Mouse (Mus musculus): ENCODE results near the gene Foxs1.

Foxs1 gene

DNA sequence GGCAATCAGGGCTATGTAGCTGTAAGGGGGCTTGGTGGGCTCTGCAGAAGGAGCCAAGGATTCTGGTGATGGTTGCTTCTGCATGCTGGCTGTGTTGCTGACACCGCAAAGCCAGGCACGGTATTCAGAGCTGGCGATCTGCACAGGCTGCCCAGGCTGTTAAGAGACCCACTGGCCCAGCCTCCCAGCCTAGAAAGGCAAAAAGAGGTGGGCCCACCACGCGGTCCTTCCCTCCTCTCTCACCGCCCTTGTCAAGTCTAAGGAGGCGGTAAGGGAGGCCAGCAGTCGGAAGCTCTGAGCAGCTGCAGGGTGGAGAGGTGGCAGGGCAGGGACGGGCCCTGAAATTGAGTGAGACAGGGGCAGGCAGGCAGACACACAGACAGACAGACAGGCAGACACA, at the start of gene Foxs1:
Gene Foxs1, minus strand, starts transcription at position 161 of the 400 bp plus-strand sequence.
- DNase-seq (ENCODE audit: inconsistent ontology term) = peak; percentile 70

DNA sequence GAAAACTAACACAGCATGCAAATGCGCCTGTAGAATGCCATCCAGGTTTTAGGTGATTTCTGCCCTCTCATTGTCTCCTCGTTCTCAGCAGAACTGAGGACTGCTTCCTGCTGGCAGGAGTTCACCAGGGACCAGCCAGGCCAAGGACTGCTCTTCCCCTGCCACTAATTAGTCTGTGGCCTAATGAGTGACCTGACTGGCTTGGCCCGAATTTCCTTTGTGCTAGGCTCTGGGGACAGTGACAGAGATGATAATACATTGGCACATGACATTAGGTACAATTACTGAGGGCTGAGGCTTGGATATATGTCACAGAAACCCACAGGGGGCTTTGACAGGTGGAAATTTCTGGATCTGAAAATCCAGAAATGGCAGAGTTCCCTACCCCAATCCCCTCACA, 44.0 kb upstream of the Foxs1 start:
- DNase-seq (ENCODE audit: inconsistent ontology term) = peak; percentile 63

DNA sequence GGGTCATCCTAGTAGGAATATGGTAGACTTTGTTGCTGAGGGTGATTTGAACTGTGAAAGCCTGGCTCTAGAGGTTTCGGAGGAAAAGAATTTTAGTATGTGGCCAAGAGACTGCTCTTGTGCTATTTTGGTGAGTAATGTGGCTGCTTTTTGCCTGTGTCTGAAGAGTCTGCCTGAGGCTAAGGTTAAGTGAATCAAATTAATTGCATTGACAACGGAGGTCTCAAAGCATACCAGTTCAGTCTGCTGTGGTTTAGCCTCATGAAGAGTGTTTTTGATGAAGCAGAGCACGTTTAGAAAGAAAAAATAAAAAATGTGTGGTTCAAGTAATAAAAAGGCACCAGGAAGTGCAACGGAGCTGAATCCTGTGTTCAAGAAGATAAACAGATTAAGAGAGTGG, 32.5 kb upstream of the Foxs1 start:
- peak; percentile 91 for DNase-seq (ENCODE audit: inconsistent ontology term)

GRCm38 (mm10) chr2:152962091-152962793, 29.2 kb upstream of the Foxs1 start, which contains the start of gene Ttll9:
TSS of gene Ttll9 (plus strand) at chr2:152962485.
- DNase-seq (ENCODE audit: inconsistent ontology term) = peak; percentile 94

DNA sequence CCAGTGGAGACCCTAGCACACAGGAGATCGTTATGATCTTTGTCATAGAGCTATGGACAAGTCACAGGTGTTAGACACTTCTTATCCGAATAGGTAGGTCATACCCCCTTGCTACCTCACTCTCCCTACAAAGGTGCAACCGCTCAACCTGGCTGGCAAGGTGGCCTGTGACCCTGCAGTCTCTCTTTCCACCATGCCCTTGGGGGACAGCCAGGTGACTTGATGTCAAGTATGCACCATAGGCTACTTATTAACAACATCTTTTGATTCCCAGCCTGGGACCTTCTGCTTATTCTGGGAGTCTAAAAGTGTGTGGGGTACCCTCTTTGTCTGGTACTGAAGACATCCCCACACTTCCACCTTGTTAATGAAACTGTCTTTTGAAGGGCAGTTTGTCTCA, 25.1 kb upstream of the Foxs1 start:
- no peak for DNase-seq (ENCODE audit: inconsistent ontology term)

DNA sequence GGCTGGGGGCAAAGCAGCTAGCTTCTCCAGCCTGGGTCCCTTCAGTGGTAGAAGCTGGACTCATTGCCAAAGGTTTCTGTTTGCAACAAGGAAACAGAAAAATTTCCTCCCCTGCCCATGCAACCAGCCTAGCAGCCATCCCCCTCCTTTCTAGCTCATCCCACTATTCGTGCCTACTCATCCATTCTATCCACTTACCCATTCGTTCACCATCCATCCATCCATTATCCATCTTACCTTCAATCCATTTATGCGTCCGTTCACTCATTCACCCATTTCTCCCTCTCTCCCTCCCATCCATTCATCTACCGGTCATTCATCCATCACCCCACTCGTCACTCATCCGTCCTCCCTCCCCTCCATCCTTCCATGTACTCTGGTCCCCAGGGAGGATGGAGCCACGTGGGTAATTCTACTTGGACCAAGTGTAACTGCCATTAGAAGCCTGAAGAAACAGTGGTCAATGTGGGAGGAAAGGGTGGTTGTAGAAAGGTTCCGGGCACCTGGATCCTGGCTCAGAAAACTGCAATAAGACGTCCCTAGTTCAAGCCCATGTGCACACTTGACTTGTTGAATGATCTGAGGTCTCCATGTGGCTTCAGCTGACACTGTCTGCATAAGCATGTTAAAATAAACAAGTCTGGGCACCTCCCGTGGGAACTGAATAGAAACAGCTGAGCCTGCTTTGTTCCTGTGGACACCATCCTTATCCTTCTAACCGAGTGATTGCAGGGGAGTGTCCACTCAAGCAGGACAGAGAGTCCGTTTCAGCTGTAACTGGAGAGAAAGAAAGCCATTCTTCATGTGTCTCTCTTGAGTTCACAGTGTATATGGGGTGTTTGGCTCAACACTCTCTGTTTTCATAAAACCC, 19.1 kb upstream of the Foxs1 start:
- DNase-seq (ENCODE audit: inconsistent ontology term) = peak; percentile 47

GRCm38 (mm10) chr2:152951065-152951849, 18.2 kb upstream of the Foxs1 start, which contains the start of gene Dusp15:
TSS of gene Dusp15 (minus strand) at chr2:152951698.
- DNase-seq (ENCODE audit: inconsistent ontology term) = no peak

- DNase-seq (ENCODE audit: inconsistent ontology term) = no peak
Measured at GRCm38 (mm10) chr2:152950358-152951064, 17.5 kb upstream of the Foxs1 start.

DNA sequence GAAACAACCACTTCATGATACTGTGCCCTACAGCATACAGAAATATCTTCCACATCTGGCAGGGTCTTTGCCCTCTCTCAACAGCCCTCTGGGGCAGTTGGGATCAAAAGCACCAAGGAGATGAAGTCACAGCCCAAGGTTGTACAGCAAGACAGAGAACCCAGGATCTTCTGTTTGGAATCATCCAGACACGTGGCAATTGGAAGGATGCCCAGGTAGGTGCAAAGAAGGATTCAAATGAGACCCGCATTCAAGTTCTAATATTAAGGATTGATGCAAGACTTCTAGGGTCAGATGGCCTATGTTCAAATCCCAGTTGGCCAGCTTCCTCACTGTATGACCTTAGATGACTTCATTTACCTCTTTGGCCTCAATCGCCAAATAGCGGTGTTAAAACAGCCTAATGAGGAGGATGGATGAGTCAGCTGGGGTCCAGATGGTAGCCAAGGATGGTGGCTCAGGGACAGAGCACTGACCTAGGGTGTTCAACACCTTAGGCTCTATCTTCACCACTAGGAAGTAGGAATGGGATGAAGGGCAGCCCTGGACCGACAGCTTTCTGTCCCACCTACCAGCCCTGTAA, 15.5 kb upstream of the Foxs1 start:
- DNase-seq (ENCODE audit: inconsistent ontology term) = no peak

GRCm38 (mm10) chr2:152947098-152947497, 14.1 kb upstream of the Foxs1 start:
- no peak for DNase-seq (ENCODE audit: inconsistent ontology term)

- no peak for DNase-seq (ENCODE audit: inconsistent ontology term)
Measured at GRCm38 (mm10) chr2:152944013-152944412, 11.0 kb upstream of the Foxs1 start.

DNA sequence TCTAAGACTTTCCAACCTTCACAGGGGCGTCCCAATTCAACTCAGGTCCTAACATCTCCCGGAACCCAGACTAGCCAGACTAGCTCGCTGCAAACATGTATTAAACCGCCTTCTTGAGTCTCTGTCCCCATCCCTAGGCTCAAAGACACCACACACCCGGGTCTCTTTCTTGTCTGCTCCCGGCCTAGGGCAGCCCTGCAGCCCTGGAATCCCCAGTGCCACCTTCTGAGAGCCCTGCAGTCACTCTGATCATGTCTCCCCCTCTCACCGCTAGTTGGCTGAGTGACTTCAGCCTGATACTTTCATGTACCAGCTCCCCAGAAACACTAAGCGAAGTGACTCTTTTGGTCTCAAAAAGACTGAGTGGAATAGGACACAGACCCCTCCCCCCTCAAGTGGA, 10.6 kb upstream of the Foxs1 start:
- no peak for DNase-seq (ENCODE audit: inconsistent ontology term)

- DNase-seq (ENCODE audit: inconsistent ontology term) = no peak
Measured at GRCm38 (mm10) chr2:152942898-152943515, 10.0 kb upstream of the Foxs1 start.

DNA sequence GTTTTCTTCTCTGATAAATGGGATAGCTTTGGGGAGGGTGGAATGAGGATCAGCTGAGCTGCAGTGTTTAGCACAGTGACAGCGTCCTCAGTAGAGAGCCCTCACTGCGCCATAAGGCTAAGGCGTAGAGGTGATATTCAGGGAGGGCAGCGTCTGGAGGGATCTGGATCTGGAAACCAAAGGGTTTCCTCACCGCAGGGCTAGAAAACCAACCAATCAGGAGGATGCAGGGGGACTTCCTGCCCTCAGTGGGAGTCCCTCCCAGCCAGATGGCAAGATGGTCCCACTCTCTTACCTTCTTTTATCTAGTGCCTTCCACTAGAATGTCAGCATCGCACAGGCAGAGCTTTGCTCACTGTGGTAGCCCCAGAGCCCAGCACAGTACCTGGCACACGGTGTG, 8.8 kb upstream of the Foxs1 start:
- no peak for DNase-seq (ENCODE audit: inconsistent ontology term)

DNA sequence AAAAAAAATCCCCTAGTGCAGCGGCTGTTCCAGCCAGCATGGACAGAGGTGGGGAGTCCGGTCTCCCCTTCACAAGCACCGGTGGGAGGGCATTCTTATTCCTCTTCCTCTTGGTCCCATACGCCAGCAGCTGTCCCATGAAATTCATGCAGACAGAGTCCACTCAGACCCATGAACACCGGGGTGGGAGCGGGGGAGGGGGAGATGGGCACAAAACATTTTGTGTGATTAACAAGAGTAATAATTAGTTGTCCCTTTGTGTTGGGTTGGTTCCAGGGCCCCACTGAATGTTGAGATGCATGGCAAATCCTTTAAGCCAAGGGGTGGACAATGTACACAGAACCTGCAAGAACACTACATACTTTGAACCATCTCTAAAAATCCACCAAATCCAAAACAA, 8.1 kb upstream of the Foxs1 start:
- no peak for DNase-seq (ENCODE audit: inconsistent ontology term)

GRCm38 (mm10) chr2:152939846-152940245, 6.8 kb upstream of the Foxs1 start:
- DNase-seq (ENCODE audit: inconsistent ontology term) = no peak

- peak; percentile 73 for DNase-seq (ENCODE audit: inconsistent ontology term)
Measured at GRCm38 (mm10) chr2:152933614-152934013, 606 bp upstream of the Foxs1 start.

DNA sequence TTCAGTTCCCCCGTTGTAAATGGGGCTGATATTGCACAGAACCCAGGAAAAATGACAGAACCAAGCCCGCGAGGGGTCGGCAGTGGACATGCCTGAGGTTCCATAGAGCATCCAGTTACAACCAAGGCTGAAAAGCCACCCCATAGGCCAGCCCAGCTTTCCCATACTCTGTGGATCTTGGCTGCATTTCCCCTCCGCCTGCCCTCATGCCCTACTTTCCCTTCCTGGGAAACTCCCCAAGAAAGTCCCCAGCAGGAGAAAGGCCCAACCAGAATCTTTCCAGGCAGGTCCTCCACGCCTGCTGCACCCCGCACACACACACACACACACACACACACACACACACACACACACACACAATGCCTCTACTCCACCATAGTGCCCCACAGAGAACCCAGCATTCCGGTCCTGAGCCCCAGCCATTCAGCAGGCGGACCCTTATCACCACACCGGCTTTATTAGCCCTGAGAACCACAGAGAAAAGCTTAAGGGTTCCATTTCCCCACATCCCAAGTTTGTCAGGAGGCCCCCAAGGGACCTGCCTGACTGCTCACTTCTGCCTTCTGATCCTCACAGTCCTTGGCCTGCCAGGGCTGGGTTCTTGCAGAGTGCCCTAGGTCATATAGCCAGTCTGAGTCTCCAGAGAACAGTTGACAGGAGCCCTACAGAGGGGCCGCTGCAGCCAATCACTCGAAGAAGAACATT, 1.4 kb downstream of the Foxs1 start:
- DNase-seq (ENCODE audit: inconsistent ontology term) = peak; percentile 79

DNA sequence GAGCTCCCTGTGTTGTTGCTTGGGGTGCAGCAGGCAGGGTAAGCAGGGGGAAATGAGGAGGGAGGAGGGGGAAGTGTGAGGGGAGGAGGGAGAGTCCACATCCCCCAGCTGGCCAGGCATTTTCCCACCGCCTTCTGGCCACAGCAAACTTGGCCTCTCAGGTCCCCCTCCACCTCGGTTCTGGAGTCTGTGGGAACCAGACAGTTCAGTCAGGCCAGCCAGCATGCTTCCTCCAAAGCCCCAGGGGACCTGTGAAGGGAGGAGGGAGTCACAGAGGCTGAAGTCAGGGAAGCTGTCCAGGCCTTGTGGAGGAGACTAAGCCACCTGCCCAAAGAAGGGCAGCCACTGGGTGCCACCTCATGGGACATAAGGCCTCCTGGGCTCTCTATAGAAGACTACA, 2.7 kb downstream of the Foxs1 start:
- DNase-seq (ENCODE audit: inconsistent ontology term) = peak; percentile 55

GRCm38 (mm10) chr2:152928988-152929370, 4.0 kb downstream of the Foxs1 start:
- DNase-seq (ENCODE audit: inconsistent ontology term) = no peak

All from Muller cell, postnatal 12 days (primary cell).